Mouse (Mus musculus): ENCODE data around the gene Mtnr1a. TPM values are rescaled to one million over a fixed set of nuclear protein-coding genes. Genes with fewer than 3 reads are reported as not detected.
"Not testable (repeated sequence)": the region's sequence is repeated elsewhere in the genome, so short reads cannot be mapped to it uniquely, and the experiment has no call there.

Gene Mtnr1a
- not detected for total RNA-seq (2021)
- long read RNA-seq, experiment 1, result 0 reads
- long read RNA-seq, experiment 2, result 0 reads

GRCm38 (mm10) chr8:45068759-45069386, at the start of gene Mtnr1a:
Gene Mtnr1a (plus strand): TSS chr8:45069137.
- peak; percentile 68 to 93 for DNase-seq

GRCm38 (mm10) chr8:45019241-45019640, 49.7 kb upstream of the Mtnr1a start:
- no peak for DNase-seq

GRCm38 (mm10) chr8:45021171-45021570, 47.8 kb upstream of the Mtnr1a start:
- no peak for DNase-seq

GRCm38 (mm10) chr8:45021911-45022665, 46.8 kb upstream of the Mtnr1a start:
- peak; percentile 30 to 35 for DNase-seq

GRCm38 (mm10) chr8:45028081-45028497, 40.8 kb upstream of the Mtnr1a start:
- no peak for DNase-seq

- DNase-seq, result no peak
These were observed 30.6 kb upstream of the Mtnr1a start for GRCm38 (mm10) chr8:45038350-45038749.

- no peak for DNase-seq
These were observed 24.8 kb upstream of the Mtnr1a start for GRCm38 (mm10) chr8:45044160-45044559.

GRCm38 (mm10) chr8:45050451-45050850, 18.5 kb upstream of the Mtnr1a start:
- no peak for DNase-seq

GRCm38 (mm10) chr8:45051236-45051635, 17.7 kb upstream of the Mtnr1a start:
- DNase-seq, result no peak

- DNase-seq, result no peak
These were observed 16.7 kb upstream of the Mtnr1a start for GRCm38 (mm10) chr8:45052205-45052604.

- DNase-seq, result no peak
These were observed 16.3 kb upstream of the Mtnr1a start for GRCm38 (mm10) chr8:45052618-45053017.

GRCm38 (mm10) chr8:45055500-45055899, 13.4 kb upstream of the Mtnr1a start:
- DNase-seq, result no peak

GRCm38 (mm10) chr8:45056810-45057209, 12.1 kb upstream of the Mtnr1a start:
- no peak for DNase-seq

GRCm38 (mm10) chr8:45060083-45060482, 8.9 kb upstream of the Mtnr1a start:
- no peak for DNase-seq

GRCm38 (mm10) chr8:45062311-45062710, 6.6 kb upstream of the Mtnr1a start:
- DNase-seq, result no peak

- DNase-seq, result no peak
These were observed 5.7 kb upstream of the Mtnr1a start for GRCm38 (mm10) chr8:45062982-45063924.

GRCm38 (mm10) chr8:45064197-45064869, 4.6 kb upstream of the Mtnr1a start:
- DNase-seq, result no peak

GRCm38 (mm10) chr8:45065391-45065790, 3.5 kb upstream of the Mtnr1a start:
- DNase-seq, result not testable (repeated sequence)

- DNase-seq, result no peak
These were observed 2.0 kb downstream of the Mtnr1a start for GRCm38 (mm10) chr8:45070949-45071348.

GRCm38 (mm10) chr8:45080850-45081249, 11.9 kb downstream of the Mtnr1a start:
- no peak for DNase-seq

GRCm38 (mm10) chr8:45093599-45093998, 24.7 kb downstream of the Mtnr1a start:
- DNase-seq, result no peak

Data from heart, adult 18-20 months (tissue).